Mouse (Mus musculus) G1E (cell line): ENCODE measurements at regions not wholly inside any gene's neighbourhood (a gene's known extent, or its start where the extent isn't known, plus 50 kb on each side); places are given as distances from the start of the nearest gene placed in this dataset.

ENCODE experiments used
- CTCF ChIP-seq: IDR thresholded peaks from 2 replicates; pipeline ENCODE4 v1.5.1; 2012; ENCODE audit warnings: low read depth, low read length, inconsistent platforms, mixed read lengths
- GATA2 ChIP-seq: IDR thresholded peaks from 2 replicates; pipeline ENCODE4 v1.6.1; 2012; ENCODE audit warnings: low read depth, low read length, inconsistent platforms, borderline replicate concordance

GRCm38 (mm10) chr2:9688176-9688575 is 192.9 kb upstream of the 4930412O13Rik start:
- TF ChIP-seq GATA2 (no peak), CTCF (no peak)
